Mouse (Mus musculus) retina, postnatal 7 days (tissue): ENCODE results near the gene Tnpo1.
"Not testable (repeated sequence)": the region's sequence is repeated elsewhere in the genome, so short reads cannot be mapped to it uniquely, and the experiment has no call there.

ENCODE experiments used
- DNase-seq: peaks from one replicate; pipeline ENCODE4 v3.0.0-alpha.2; 2012; ENCODE audit warnings: low read depth, low spot score

The Tnpo1 gene

DNA sequence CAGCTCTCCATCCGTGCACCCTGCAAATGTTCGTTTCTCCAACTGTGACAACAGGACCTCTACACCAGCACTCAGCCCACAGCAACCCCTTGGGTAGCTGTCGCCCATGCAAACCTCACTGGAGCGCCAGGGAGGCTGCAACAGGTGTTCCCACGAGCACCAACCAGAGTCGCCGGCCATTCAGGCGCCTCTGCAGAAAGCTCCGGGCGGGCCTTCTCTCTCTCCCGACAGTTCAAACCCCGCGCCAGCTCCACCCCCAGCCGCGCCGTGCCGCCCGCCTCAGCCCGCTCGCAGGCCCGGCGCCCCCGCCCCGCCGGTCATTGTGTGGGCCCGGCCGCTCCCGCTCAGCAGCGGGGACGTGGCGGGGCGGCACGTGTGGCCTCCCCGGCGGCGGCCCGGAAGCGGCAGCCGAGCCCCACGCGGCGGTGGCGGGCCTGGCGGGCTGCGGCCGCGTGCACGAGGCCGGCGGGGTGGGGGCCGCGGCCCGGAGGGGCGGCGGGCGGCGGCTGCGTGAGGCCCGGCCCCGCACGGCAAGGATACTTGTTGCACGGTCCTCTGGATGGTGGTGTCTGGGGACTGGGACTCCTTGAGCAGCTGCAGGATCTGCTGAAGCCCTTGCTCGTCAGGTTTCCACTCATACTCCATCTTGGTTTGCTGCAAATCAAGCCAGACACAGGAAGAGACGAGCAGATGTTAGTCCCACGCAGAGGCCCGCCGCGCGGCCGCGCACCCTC, 35.9 kb downstream of the Tnpo1 start:
- DNase-seq, result peak; percentile 20

DNA sequence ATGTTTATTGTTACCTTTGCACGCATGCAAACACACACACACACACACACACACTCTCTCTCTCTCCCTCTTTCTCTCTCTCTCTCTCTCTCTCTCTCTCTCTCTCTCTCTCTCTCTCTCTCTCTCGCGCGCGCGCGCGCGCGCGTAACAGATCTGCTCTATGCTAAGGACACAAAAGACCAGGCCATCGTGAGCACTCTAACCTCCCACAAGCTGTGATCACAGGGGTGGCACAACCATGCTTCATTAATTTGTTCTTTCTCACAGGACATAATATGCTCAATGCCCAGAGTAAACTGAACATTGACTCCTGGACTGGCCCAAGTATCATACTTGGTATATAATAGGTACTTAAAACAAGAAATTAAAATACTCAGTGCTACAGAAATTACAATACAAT, 37.0 kb downstream of the Tnpo1 start:
- no peak for DNase-seq

DNA sequence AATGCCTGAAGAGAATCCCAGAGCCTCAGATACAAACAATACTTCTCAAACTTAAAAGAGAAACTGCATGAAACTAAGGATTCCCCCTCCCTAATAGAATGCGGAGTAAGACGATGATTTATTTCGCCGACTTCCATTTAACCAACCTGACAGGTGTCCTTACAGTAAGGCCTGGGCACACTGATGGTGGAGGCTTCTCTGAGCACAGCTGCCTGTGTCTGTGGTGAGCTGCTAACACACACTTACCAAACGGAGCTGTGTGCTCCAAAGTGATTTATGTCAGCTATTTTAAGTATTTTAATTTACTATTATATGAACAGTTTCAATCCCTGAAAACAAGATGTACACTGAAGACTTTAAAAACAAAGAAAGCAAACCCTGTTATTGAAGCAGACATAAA, 42.4 kb downstream of the Tnpo1 start:
- no peak for DNase-seq

DNA sequence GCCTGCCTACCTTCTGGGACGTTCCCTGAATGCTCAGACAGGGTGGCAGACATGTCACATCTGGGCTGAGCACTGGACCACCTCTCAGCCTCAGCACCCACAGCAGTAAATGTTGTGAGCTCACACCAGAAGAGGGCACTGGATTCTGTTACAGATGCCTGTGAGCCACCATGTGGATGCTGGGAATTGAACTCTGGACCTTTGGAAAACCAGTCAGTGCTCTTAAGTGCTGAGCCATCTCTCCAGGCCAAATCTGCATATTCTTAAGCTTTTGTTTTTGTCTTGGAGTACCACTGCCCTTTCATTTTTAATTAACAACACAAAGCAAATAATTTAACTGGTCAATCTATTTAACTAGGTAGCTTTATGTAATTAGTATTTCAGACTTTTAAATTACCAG, 44.2 kb downstream of the Tnpo1 start:
- DNase-seq, result no peak

DNA sequence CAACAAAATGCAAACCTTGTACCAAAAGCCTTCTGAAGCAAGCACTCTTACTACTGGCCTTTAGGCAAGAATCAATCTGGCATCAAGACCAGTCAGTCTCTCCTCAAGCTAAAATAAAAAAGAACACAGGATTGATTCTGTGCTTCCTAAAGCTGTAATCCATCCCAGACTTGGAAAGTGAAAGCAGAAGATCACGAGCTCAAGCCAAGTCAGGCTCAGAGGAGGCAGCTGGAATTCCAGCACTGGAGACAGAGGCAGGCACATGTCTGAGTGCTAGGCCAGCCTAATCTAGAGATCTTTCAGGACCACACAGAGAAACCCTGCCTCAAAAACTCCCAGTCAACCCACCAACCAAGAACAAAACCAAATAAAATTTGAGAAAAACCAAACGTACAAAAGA, 45.8 kb downstream of the Tnpo1 start:
- DNase-seq, result no peak

DNA sequence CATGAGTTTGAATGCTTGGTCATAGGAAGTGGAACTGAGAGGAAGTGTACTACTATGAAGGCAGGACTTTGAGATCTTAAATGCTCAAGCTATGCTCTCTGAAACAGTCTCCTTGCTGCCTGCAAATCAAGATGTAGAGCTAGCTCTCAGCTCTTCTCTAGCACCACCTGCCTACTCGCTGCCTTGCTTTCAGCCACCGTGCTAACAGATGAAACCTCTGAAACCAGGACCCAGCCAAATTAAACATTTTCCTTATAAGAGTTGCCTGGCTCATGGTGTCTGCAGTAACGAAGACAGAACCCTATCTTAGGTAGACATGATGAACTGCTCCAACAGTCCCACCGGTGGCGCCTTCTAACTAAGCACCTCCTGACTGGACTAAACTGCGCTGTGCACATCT, 46.8 kb downstream of the Tnpo1 start:
- no peak for DNase-seq

DNA sequence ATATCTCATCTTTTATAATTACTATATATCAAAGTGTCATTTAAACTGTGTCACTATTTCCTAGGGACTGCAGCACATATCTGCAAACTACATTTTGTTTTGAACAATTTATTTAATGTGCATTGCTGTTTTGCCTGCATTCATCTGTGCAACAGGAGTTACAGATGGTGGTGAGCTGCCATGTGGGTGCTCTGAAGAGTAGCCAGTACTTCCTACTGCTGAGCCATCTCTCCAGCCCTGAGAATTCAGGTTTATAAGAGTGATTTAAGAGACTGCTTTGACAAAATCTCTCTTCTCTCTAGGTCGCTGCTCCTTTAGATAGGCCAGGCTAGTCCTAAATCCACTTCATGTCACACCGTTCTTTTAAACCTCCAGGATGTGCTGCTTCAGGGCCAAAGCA, 49.0 kb downstream of the Tnpo1 start:
- no peak for DNase-seq

DNA sequence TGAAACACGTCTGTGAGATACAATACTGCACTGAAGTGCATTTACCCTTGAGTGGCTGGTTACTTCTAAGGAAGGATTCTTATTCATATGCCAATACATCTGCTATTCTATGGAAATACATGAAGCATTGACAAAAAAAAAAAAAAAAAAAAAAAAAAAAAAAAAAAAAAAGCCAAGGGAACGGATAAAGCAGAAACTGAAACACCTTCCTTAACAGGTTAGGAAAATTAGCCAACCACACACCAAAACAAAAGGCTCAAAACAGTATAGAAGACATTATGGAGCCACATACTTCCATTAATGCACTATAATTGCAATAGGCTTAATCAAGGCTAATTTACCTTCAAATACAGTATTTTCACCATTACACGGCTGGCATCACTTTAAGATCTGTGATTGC, 51.5 kb downstream of the Tnpo1 start:
- no peak for DNase-seq

DNA sequence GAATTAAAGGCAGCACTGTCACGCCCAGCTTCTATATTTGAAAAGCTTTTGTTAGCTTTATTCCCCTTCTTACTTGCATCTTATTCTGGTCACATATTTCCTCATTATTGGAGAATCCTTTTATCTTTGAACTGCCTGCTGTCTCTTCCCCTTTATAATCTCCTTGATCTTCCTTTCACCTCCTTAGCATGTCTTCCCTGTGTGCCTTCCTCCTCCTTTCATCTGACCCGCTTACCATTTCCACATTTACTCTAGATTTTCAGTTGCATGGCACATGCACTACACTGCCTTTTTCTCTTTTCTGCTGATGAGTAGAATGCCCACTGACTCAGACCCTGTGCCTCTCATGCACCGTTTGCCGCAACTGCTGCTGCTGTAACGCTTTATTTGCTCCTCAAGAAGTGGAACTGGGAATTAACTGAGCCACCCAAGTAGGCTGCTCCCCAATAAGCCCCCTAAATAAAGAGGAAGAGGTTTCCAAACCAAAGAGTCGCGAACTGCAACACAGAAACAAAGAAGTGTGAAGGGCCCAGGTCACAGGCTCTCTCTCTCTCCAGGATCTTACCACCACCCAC, 53.8 kb downstream of the Tnpo1 start:
- no peak for DNase-seq

DNA sequence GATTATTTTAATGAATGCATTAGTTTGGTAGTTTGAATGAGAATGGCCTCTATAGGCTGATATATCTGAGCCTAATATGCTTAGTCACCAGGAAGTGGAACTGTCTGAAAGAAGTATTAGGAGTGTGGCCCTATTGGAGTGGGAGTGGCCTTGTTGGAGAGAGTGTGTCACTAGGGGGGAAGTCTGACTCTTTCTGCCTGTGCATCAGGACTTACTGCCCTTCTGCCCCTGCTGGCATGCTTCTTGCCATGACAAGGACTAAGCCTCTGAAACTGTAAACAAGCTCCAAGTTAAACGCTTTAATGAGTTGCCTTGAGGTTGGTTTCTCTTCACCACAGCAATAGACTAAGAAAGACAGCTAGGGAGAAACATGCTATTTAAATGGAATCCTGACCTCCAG, 54.9 kb downstream of the Tnpo1 start:
- no peak for DNase-seq

DNA sequence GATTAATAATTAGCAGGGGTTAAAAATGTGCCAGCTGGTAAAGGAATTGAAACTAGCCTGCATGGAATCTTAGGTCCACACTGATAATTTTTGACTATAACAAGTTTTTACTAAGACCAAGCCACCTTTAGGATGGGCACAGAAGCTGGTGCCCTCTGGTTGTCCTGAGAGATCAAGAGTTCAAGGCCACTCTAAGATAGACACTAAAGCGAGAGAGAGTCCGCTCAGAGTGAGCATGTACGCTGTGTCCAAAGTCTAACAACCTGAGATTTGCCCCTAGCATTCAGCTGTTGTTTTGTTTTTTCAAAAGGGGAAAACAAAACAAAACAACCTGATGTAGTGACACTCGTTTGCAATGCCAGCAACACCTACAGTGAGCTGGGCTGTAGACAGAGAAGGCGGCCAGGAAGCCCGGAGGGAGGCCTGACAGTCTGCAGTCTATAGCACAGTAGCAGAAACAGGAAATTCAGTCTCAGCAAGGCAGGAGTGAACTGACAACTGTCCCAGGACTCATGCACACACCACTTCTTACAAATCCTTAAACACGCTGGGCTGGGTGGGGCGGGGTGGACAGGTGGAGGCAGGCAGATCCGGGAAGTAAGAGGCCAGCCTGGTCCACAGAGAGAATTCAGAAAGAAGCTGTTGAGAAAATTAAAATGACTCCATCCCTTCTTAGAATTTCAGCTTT, 57.8 kb downstream of the Tnpo1 start:
- DNase-seq, result no peak

DNA sequence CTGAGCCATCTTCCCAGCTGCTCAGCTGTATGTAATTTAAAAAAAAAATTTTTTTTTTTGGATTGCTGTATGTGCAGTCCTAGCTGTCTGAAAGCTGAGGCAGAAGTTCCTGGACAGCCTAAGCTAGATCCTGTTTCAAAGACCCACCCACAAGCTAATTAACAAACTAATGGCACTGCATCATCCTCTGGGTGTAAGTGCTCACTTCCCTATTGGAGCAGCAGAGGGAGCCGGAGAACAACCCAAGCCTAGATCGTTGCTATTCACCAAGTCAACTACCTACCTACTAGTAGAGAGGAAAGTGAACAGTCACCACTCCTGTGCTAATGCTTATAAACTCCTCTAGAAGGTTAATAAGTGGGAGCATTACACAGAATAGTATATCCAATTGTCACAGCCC, 58.4 kb downstream of the Tnpo1 start:
- peak; percentile 53 for DNase-seq

DNA sequence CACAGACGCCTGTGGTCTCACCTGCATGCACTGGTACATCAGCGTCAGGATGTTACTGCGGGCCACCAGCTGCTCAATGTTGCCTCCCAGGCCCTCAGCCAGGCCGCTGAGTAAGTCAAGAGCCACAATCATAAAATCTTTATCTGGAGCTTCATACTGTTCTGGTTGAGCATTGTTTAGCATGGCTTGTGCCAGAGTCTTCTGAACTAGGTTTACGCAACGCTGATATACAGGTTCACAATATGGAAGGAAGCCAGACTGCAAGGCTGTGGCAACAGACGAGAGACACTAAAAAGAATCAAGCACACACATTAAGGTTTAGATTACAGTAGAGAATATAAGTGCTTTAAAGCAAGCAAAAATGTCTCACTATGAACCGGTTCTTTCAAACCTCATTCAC, 70.9 kb downstream of the Tnpo1 start:
- no peak for DNase-seq

DNA sequence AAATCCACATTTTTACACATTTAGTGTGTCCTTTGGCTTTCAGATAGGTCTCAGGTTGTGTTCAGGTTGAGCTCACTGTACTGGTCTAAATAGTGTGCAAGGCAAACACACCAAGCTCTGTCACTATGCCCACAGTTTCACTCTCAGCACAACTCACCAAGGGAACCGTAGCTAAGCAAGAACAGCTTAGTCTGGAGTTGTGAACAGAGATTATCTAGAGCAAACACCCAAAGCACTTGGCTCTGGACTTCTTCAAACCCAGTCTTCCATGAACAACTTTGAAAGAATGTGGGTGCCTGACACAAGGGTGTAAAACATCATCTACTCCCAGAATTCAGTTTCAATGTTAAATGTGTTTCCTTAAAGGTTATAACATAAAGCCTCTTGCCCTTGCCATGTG, 80.4 kb downstream of the Tnpo1 start:
- no peak for DNase-seq

DNA sequence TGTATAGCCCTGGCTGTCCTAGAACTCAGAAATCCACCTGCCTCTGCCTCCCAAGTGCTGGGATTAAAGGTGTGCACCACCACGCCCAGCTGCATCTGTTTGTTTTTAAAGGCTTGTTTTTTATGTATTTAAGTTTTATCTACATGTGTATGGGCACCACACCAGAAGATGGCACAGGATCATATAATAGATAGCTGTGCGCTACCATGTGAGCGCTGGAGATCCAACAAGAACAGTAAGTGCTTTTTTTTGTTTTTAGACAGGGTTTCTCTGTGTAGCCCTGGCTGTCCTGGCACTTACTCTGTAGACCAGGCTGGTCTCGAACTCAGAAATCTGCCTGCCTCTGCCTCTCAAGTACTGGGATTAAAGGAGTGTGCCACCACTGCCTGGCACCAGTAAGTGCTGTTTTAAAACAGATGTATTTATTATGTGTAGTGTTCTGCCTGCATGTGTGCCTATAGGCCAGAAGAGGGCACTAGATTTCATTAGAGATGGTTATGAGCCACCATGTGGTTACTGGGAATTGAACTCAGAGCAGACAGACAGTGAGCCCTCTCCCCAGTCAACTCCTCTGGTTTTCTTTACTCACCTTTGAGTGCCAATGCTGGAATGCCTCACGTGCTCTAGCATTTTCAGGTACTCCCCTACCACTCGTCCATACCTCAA, 89.6 kb downstream of the Tnpo1 start:
- DNase-seq, result no peak

DNA sequence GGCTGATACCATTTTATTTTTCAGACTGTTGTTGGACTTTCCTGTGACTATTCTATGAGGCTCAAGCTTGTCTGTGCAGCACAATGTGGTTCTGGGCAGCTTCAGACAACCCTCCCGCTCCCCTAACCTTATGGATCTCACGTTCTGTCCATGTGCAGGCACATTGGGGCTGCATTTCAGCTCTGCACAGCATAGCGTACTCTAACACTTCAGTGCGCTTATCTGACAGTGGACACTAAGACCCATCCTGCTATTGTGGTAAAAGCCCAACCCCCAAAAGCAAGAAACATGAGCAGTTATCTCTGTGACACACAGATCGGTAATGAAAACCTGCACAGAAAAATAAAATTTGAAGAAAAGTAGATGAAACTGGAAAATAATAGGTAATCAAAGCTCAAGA, 90.4 kb downstream of the Tnpo1 start:
- DNase-seq, result no peak

DNA sequence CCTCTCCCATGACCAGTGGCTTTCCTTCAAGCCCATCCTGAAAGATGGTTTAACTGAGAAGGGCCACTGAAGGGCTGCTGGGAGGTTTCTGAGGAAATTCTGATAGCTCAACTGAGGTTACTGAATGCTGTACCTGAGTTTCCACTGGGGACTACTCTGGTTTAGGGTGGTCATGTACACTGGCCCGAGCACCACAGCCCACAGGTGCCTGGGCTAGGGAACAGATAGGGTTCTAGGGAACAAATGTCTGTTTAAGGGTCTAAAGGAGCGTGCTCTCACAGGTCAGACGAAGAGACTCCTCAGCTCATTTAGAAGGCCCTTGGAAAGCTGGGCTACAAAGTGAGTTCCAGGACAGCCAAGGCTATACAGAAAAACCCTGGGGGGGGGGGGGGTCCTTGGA, 91.5 kb downstream of the Tnpo1 start:
- no peak for DNase-seq

DNA sequence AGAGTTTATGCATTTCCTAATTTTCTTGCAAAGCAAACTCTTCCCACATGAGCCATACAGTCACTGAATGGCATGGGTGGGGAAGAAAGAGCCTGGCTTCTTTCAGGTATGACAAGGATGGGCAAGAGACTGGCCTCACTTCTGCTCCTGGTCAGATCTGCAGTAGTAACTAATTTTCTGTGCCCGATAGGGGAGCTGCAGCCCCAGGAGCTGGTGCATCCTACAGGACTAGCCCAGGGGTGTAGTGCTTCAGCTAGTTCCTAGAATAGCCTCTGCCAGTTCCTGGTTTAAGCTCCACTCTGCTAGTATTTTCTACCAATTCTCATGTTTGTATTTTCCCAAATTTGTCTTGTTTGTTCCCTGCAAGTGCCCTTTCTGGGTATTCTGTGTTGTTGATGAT, 92.0 kb downstream of the Tnpo1 start:
- no peak for DNase-seq

DNA sequence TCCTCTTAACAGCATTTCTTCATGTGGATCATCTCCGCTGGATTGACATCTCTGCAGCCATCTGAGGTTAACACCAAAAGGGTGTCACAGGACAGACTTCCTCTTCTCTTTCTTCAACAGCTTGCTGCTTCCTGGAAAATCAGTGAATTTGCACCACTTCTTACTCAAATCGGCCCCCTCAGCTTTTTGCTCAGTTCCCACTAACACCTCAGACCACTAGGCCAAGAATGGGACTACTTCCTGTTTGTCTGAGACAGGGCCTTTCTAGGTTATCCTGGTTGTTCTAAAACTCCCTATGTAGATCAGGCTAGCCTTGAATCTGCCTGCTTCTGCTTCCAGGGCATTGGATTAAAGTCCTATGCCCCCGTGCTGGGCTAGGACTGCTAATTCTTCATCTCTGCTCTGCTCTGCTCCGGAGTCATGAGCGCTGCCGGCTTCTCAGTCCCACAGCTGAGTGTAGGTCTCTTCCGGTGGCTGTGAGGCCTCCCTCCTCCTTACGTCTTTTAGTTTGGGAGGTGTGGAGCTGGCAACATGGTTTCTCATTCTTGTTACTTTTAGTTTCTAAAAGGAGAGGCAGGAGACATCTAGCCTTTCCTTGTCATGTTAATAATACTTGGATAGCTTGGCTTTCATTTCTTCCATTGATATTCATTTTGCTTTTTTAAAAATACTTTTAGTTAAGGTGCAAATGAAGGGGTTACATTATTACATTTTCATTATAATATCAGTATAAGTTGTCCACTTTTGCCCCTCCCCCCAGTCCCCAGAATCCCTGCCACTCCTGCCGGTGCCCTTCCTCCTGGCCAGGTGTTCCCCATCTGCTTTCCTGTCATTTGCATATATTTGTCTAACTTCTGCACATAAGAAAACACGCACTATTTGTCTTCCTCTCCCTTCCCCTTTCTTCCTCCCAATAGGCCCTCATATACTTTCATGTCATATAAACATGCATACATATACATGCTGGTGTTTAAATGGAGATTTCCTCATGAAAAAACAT, 93.4 kb downstream of the Tnpo1 start:
- no peak for DNase-seq

DNA sequence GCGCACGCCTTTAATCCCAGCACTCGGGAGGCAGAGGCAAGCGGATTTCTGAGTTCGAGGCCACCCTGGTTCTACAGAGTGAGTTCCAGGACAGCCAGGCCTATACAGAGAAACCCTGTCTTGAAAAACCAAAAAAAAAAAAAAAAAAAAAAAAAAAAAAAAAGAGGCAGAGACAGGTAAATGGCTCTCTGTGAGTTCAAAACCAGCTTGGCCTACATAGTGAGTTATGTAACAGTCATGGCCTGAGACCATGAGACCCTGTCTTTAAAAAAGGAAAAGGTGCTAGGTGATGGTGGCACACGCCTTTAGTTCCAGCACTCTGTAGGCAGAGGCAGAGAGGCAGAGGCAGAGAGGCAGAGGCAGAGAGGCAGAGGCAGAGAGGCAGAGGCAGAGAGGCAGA, 97.2 kb downstream of the Tnpo1 start:
- DNase-seq, result not testable (repeated sequence)

DNA sequence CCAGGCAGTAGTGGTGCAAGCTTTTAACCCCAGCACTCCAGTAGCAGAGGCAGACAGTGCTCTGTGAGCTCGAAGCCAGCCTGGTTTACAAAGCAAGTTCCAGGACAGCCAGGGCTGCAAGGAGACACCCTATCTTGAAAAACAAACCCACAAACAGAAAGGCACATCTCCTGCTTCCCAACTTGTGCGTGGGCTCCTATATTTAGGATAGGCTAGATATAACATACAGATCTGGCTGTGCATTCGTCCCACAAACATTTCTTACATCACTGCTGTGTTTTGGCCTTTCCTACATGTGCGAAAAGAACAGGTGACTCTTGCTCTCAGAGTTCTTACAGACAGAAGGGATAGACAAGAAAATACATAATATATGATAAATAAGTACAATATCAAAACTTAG, 100.6 kb downstream of the Tnpo1 start:
- DNase-seq, result no peak
